Mouse (Mus musculus) neural tube, postnatal 0 days (tissue): ENCODE results near the gene Tmem164. TPM values are rescaled to one million over a fixed set of nuclear protein-coding genes. Genes with fewer than 3 reads are reported as not detected.

ENCODE experiments used
- microRNA counts: library from miRNA; unstranded; fragments of <30 nt; microRNA quantifications from one replicate; lab custom pipeline; 2015
- microRNA-seq: library from miRNA; unstranded; fragments of <30 nt; microRNA quantifications from one replicate; pipeline ENCODE4, GENCODE M21; 2016
- polyA plus RNA-seq: library from polyadenylated mRNA; unstranded; fragments of >200 nt; fragmentation: Nextera tagmentation; extraction: Ambion mirVana; gene quantifications from 2 replicates; pipeline ENCODE4 v1.2.1, GENCODE M21; 2015

Tmem164 gene
- polyA plus RNA-seq, result 19.0 and 21.7 TPM in 2 replicates

GRCm38 (mm10) chrX:142681056-142681615, at the start of gene Tmem164:
Gene Tmem164 (plus strand): TSS chrX:142681406.

MicroRNA genes within 50 kb of the gene (microRNA counts, 519-probe panel; counts per million panel counts)
- 4,062 counts per million, percentile 34 among the panel's probes with 10 or more counts for microRNA mmu-miR-652 (lab: Ali Mortazavi, UCI)

Small RNAs within 50 kb of the gene (microRNA-seq; reads per million reads assigned to microRNA genes)
- 3,296 reads per million, percentile 88 among the genes with 10 or more reads in this experiment for gene Mir652
